Mouse (Mus musculus): ENCODE results near the gene Amhr2. TPM values are rescaled to one million over a fixed set of nuclear protein-coding genes. Genes with fewer than 3 reads are reported as not detected.

The Amhr2 gene
- polyA plus RNA-seq, 1 experiment from 2014 or later: 0.68 TPM

GRCm38 (mm10) chr15:102406196-102406911 is 38.8 kb upstream of the Amhr2 start:
- 1% methylated on average over 31 of the region's 69 CpGs for WGBS
- H3K27me3 ChIP-seq (ENCODE audit: control insufficient read depth, insufficient read depth, low read length): no peaks in the 10 kb centered on the region
- peak; percentile 54 for ATAC-seq (ENCODE audit: insufficient read depth, low FRiP score)

DNA sequence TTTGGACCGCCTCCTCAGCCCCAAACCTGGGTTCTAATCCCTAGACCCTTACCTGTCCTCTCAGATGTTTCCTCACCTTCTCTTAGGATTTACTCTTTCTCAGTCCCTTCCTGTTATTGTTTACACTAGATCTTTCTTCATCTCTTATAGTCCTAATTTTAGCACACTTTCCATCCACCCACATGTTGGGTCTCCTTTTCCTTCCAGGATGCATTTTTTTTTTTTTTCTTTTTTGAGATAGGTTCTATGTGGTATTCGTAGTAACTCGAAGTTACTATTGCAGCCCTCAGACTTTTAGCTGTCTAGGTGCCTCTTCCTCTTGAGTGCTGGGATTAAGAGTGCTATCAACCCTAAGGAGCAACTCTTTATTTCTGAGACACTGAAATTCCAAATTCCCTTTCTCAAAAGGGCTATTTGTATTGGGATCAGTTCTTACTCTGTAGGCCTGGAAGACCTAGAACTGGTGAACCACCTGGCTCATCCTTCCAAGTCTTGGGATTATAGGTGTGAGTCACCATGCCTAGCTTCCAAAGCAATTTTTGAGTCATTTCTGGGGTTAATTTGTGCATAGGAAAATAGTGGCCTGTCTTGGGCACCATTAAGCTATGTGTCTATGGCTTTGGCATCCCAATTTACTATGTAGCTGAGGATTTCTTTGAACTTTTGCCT is 38.1 kb upstream of the Amhr2 start:
- H3K4me1 ChIP-seq (ENCODE audit: control insufficient read depth, insufficient read depth, low read length): peaks cover 25% of the 10 kb centered on the region
- H3K9ac ChIP-seq (ENCODE audit: low read length): peak overlapping the region; percentile 98
- no peak for ATAC-seq (ENCODE audit: insufficient read depth, low FRiP score)
- 12% methylated on average over 3 of the region's 3 CpGs for WGBS
- H3K4me3 ChIP-seq (replicated peaks; ENCODE audit: low read length): peak overlapping the region; percentile 78
- H3K36me3 ChIP-seq (ENCODE audit: control insufficient read depth, insufficient read depth, low read length): peaks cover 24% of the 10 kb centered on the region; the same call in 1 of the 2 replicates
- H3K4me2 ChIP-seq (ENCODE audit: low read depth, low read length): peak overlapping the region; percentile 54
- H3K27ac ChIP-seq (ENCODE audit: low read length): peak overlapping the region; percentile 100
- H3K27me3 ChIP-seq (ENCODE audit: control insufficient read depth, insufficient read depth, low read length): no peaks in the 10 kb centered on the region
- no peaks in the 10 kb centered on the region for H3K9me3 ChIP-seq (replicated peaks; ENCODE audit: control insufficient read depth, low read length)

More at GRCm38 (mm10) chr15:102406196-102406911, 38.8 kb upstream of the Amhr2 start:
- H3K4me1 ChIP-seq (ENCODE audit: control insufficient read depth, insufficient read depth, low read length): peaks cover 22% of the 10 kb centered on the region
- peak overlapping the region; percentile 78 for H3K4me3 ChIP-seq (replicated peaks; ENCODE audit: low read length)
- H3K9me3 ChIP-seq (replicated peaks; ENCODE audit: control insufficient read depth, low read length): no peaks in the 10 kb centered on the region
- H3K9ac ChIP-seq (ENCODE audit: low read length): peak overlapping the region; percentile 98
- peak overlapping the region; percentile 100 for H3K27ac ChIP-seq (ENCODE audit: low read length)
- peaks cover 24% of the 10 kb centered on the region; the same call in 1 of the 2 replicates for H3K36me3 ChIP-seq (ENCODE audit: control insufficient read depth, insufficient read depth, low read length)
- peak overlapping the region; percentile 54 for H3K4me2 ChIP-seq (ENCODE audit: low read depth, low read length)

GRCm38 (mm10) chr15:102407681-102408557 is 37.2 kb upstream of the Amhr2 start:
- no peaks in the 10 kb centered on the region for H3K27me3 ChIP-seq (ENCODE audit: control insufficient read depth, insufficient read depth, low read length)
- no peak overlapping the region for H3K4me2 ChIP-seq (ENCODE audit: low read depth, low read length)
- 93% methylated on average over 10 of the region's 10 CpGs for WGBS
- no peak for ATAC-seq (ENCODE audit: insufficient read depth, low FRiP score)
- H3K9ac ChIP-seq (ENCODE audit: low read length): no peak overlapping the region
- H3K36me3 ChIP-seq (ENCODE audit: control insufficient read depth, insufficient read depth, low read length): peaks cover 24% of the 10 kb centered on the region; the same call in 1 of the 2 replicates
- H3K4me3 ChIP-seq (replicated peaks; ENCODE audit: low read length): no peak overlapping the region
- H3K27ac ChIP-seq (ENCODE audit: low read length): no peak overlapping the region
- H3K4me1 ChIP-seq (ENCODE audit: control insufficient read depth, insufficient read depth, low read length): peaks cover 25% of the 10 kb centered on the region
- H3K9me3 ChIP-seq (replicated peaks; ENCODE audit: control insufficient read depth, low read length): no peaks in the 10 kb centered on the region

DNA sequence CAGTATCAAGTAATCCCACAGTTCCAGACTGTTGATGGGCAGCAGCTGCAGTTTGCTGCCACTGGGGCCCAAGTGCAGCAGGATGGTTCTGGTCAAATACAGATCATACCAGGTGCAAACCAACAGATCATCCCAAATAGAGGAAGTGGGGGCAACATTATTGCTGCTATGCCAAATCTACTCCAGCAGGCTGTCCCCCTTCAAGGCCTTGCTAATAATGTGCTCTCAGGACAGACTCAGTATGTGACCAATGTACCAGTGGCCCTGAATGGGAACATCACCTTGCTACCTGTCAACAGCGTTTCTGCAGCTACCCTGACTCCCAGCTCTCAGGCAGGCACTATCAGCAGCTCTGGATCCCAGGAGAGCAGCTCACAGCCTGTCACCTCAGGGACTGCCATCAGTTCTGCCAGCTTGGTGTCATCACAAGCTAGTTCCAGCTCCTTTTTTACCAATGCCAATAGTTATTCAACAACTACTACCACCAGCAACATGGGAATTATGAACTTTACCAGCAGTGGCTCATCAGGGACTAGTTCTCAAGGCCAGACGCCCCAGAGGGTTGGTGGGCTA is 36.5 kb upstream of the Amhr2 start:
- no peak overlapping the region for H3K9ac ChIP-seq (ENCODE audit: low read length)
- H3K4me2 ChIP-seq (ENCODE audit: low read depth, low read length): no peak overlapping the region
- peaks cover 26% of the 10 kb centered on the region for H3K36me3 ChIP-seq (ENCODE audit: control insufficient read depth, insufficient read depth, low read length)
- no peaks in the 10 kb centered on the region for H3K27me3 ChIP-seq (ENCODE audit: control insufficient read depth, insufficient read depth, low read length)
- H3K27ac ChIP-seq (ENCODE audit: low read length): no peak overlapping the region
- ATAC-seq (ENCODE audit: insufficient read depth, low FRiP score): no peak
- H3K4me1 ChIP-seq (ENCODE audit: control insufficient read depth, insufficient read depth, low read length): peaks cover 25% of the 10 kb centered on the region
- H3K9me3 ChIP-seq (replicated peaks; ENCODE audit: control insufficient read depth, low read length): no peaks in the 10 kb centered on the region
- WGBS: 72% methylated on average over 2 of the region's 2 CpGs
- H3K4me3 ChIP-seq (replicated peaks; ENCODE audit: low read length): no peak overlapping the region

GRCm38 (mm10) chr15:102409286-102409685 is 35.9 kb upstream of the Amhr2 start:
- no peak for ATAC-seq (ENCODE audit: insufficient read depth, low FRiP score)

GRCm38 (mm10) chr15:102411077-102411476 is 34.1 kb upstream of the Amhr2 start:
- Histone ChIP-seq H3K4me1 (ENCODE audit: control insufficient read depth, insufficient read depth, low read length) (peaks cover 25% of the 10 kb centered on the region), H3K9ac (ENCODE audit: low read length) (no peak overlapping the region), H3K36me3 (ENCODE audit: control insufficient read depth, insufficient read depth, low read length) (peaks cover 30% of the 10 kb centered on the region), H3K4me3 (replicated peaks; ENCODE audit: low read length) (no peak overlapping the region), H3K9me3 (replicated peaks; ENCODE audit: control insufficient read depth, low read length) (no peaks in the 10 kb centered on the region), H3K27ac (ENCODE audit: low read length) (no peak overlapping the region), H3K27me3 (ENCODE audit: control insufficient read depth, insufficient read depth, low read length) (no peaks in the 10 kb centered on the region), H3K4me2 (ENCODE audit: low read depth, low read length) (no peak overlapping the region)
- no peak for ATAC-seq (ENCODE audit: insufficient read depth, low FRiP score)
- WGBS: 92% methylated on average over 1 of the region's 1 CpGs

More at GRCm38 (mm10) chr15:102409286-102409685, 35.9 kb upstream of the Amhr2 start:
- Histone ChIP-seq H3K4me3 (replicated peaks; ENCODE audit: low read length) (no peak overlapping the region), H3K9me3 (replicated peaks; ENCODE audit: control insufficient read depth, low read length) (no peaks in the 10 kb centered on the region), H3K4me2 (ENCODE audit: low read depth, low read length) (0 out of 2 replicates have a peak overlapping the region, but pooled peaks have one; percentile 18), H3K27me3 (ENCODE audit: control insufficient read depth, insufficient read depth, low read length) (no peaks in the 10 kb centered on the region), H3K9ac (ENCODE audit: low read length) (peak overlapping the region; percentile 29; the same call in 1 of the 2 replicates), H3K4me1 (ENCODE audit: control insufficient read depth, insufficient read depth, low read length) (peaks cover 25% of the 10 kb centered on the region), H3K36me3 (ENCODE audit: control insufficient read depth, insufficient read depth, low read length) (peaks cover 30% of the 10 kb centered on the region), H3K27ac (ENCODE audit: low read length) (no peak overlapping the region)
- 90% methylated on average over 3 of the region's 3 CpGs for WGBS

GRCm38 (mm10) chr15:102413687-102414086 is 31.5 kb upstream of the Amhr2 start:
- no peak overlapping the region for H3K27ac ChIP-seq (ENCODE audit: low read length)
- no peak overlapping the region for H3K4me2 ChIP-seq (ENCODE audit: low read depth, low read length)
- no peaks in the 10 kb centered on the region for H3K27me3 ChIP-seq (ENCODE audit: control insufficient read depth, insufficient read depth, low read length)
- H3K9ac ChIP-seq (ENCODE audit: low read length): no peak overlapping the region
- peaks cover 22% of the 10 kb centered on the region for H3K36me3 ChIP-seq (ENCODE audit: control insufficient read depth, insufficient read depth, low read length)
- H3K4me3 ChIP-seq (replicated peaks; ENCODE audit: low read length): no peak overlapping the region
- H3K4me1 ChIP-seq (ENCODE audit: control insufficient read depth, insufficient read depth, low read length): peaks cover 13% of the 10 kb centered on the region
- no peak for ATAC-seq (ENCODE audit: insufficient read depth, low FRiP score)
- no peaks in the 10 kb centered on the region for H3K9me3 ChIP-seq (replicated peaks; ENCODE audit: control insufficient read depth, low read length)

DNA sequence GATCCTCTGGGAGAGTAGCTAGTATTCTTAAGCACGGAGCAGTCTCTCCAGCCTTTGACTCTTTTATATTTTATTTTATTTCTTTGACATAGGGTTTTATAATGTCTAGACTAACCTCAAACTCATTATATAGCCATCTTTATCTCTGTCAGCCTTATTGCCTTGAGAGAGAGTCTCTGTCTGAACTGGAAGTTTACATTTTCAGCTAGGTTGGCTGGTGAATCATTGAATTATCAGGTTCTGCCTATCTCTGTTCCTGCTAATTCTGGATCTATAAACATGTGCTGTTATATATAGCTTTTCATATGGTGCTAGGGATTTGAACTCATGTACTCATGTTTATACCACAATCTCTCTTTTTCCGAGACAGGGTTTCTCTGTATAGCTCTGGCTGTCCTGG is 27.6 kb upstream of the Amhr2 start:
- H3K27ac ChIP-seq (ENCODE audit: low read length): no peak overlapping the region
- WGBS: 85% methylated on average over 2 of the region's 2 CpGs
- H3K27me3 ChIP-seq (ENCODE audit: control insufficient read depth, insufficient read depth, low read length): no peaks in the 10 kb centered on the region
- no peaks in the 10 kb centered on the region for H3K9me3 ChIP-seq (replicated peaks; ENCODE audit: control insufficient read depth, low read length)
- no peak overlapping the region for H3K9ac ChIP-seq (ENCODE audit: low read length)
- H3K4me3 ChIP-seq (replicated peaks; ENCODE audit: low read length): no peak overlapping the region
- H3K36me3 ChIP-seq (ENCODE audit: control insufficient read depth, insufficient read depth, low read length): peaks cover 6% of the 10 kb centered on the region; the same call in 1 of the 2 replicates
- H3K4me1 ChIP-seq (ENCODE audit: control insufficient read depth, insufficient read depth, low read length): no peaks in the 10 kb centered on the region
- no peak for ATAC-seq (ENCODE audit: insufficient read depth, low FRiP score)
- H3K4me2 ChIP-seq (ENCODE audit: low read depth, low read length): no peak overlapping the region
